In the genomic region with DNA sequence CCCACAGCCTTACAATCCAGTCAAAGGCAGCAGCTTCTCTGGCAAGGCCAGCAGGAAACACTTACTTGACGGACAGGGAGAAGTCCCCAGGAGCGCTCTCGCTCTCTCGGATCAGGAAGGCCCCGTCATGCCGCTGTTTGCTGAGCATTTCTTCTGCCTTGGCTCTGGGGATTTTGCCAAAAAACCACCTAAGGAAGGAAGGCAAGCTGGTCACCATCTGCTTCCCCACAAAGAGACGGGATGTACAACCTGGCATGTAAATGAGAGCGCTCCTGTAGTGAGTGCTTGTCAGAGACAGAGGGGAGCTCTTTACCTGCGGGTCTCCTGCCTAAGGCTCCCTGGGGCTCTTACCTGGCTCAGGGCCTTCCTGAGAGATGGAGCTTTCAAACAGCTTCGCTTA, we compare ENCODE assay signal across 9 mouse cellular contexts. TPM values are rescaled to one million over a fixed set of nuclear protein-coding genes. Genes with fewer than 3 reads are reported as not detected.
DNase-seq lines count a peak whose midpoint lies in the region; ATAC-seq and TF ChIP-seq lines count a peak whose summit lies in the region.
"Had no signal": no experiment of that assay in that cellular context is flagged by ENCODE, and none has a peak within 500 bp of the region (broad histone marks: within the 10 kb centered on the region; RNA-seq: fewer than 3 reads in every experiment).

No protein-coding gene starts in this region.

- no peak for TF ChIP-seq CTCF in brain, embryonic 14.5 days (IDR thresholded peaks at IDR 0.05; ENCODE audit: borderline replicate concordance, extremely low read depth, insufficient read depth, insufficient read length)

- H3K27me3 ChIP-seq in hindbrain, embryonic 13.5 days, result no peaks in the 10 kb centered on the region
- no peaks in the 10 kb centered on the region for H3K27me3 ChIP-seq in hindbrain, embryonic 10.5 days (ENCODE audit: insufficient read depth, poor library complexity, severe bottlenecking)
- H3K27me3 ChIP-seq: neural tube, embryonic 12.5 days had no signal

- H3K4me2 ChIP-seq in hindbrain, embryonic 13.5 days, result no peak overlapping the region
- H3K4me2 ChIP-seq: neural tube, embryonic 12.5 days had no signal

- peak overlapping the region; percentile 72 for H3K27ac ChIP-seq in hindbrain, embryonic 13.5 days
- H3K27ac ChIP-seq in hindbrain, embryonic 10.5 days, result no peak overlapping the region
- H3K27ac ChIP-seq: neural tube, embryonic 12.5 days had no signal

- ATAC-seq in hindbrain, embryonic 13.5 days (ENCODE audit: low FRiP score), result no peak

- no peak for TF ChIP-seq POLR2A in brain, embryonic 14.5 days (IDR thresholded peaks at IDR 0.05; ENCODE audit: borderline replicate concordance, extremely low read depth, insufficient read depth, insufficient read length, poor library complexity, severe bottlenecking)

- DNase-seq in hindbrain, embryonic 10.5 days (ENCODE audit: low spot score), result no peak
- peak; percentile 82 for DNase-seq in brain, embryonic 14.5 days (ENCODE audit: low read depth)
- peak; percentile 88 to 92 for DNase-seq in cerebellum, postnatal 10 days
- peak; percentile 44 to 49 for DNase-seq in layer of hippocampus, postnatal 36 days
- no peak for DNase-seq in adrenal gland, adult 18-20 months (ENCODE audit: low spot score in 2 of 2)
- no peak for DNase-seq in thymus, postnatal 14 days
- DNase-seq in embryo, embryonic 11 days, result no peak

- WGBS in hindbrain, embryonic 13.5 days, result 63% methylated on average over 10 of the region's 10 CpGs
- 65% methylated on average over 10 of the region's 10 CpGs for WGBS in hindbrain, embryonic 10.5 days

- 0 out of 2 replicates have a peak overlapping the region, but pooled peaks have one; percentile 24 for H3K9ac ChIP-seq in hindbrain, embryonic 13.5 days
- H3K9ac ChIP-seq: neural tube, embryonic 12.5 days had no signal

- no peak overlapping the region for H3K4me3 ChIP-seq in hindbrain, embryonic 13.5 days
- no peak overlapping the region for H3K4me3 ChIP-seq in hindbrain, embryonic 10.5 days
- H3K4me3 ChIP-seq: neural tube, embryonic 12.5 days had no signal

- peaks cover 11% of the 10 kb centered on the region for H3K4me1 ChIP-seq in hindbrain, embryonic 13.5 days (replicated peaks)
- peaks cover 5% of the 10 kb centered on the region; the same call in 1 of the 2 replicates for H3K4me1 ChIP-seq in hindbrain, embryonic 10.5 days (replicated peaks)
- H3K4me1 ChIP-seq: neural tube, embryonic 12.5 days had no signal

- no peaks in the 10 kb centered on the region for H3K9me3 ChIP-seq in hindbrain, embryonic 13.5 days
- no peaks in the 10 kb centered on the region for H3K9me3 ChIP-seq in hindbrain, embryonic 10.5 days
- H3K9me3 ChIP-seq: neural tube, embryonic 12.5 days had no signal

- H3K36me3 ChIP-seq in hindbrain, embryonic 13.5 days, result peaks cover 71% of the 10 kb centered on the region
- peaks cover 90% of the 10 kb centered on the region for H3K36me3 ChIP-seq in hindbrain, embryonic 10.5 days

RNA-seq across cellular contexts. Expression of gene Slc25a19, which starts 21.6 kb away (rescaled TPM):
- 35.6 and 41.1 TPM in 2 replicates for polyA plus RNA-seq in hindbrain, embryonic 13.5 days (2015; fragmentation: Nextera tagmentation; extraction: Ambion mirVana)
- polyA plus RNA-seq in hindbrain, embryonic 10.5 days (2016; fragmentation: Nextera tagmentation; extraction: Ambion mirVana), result 23.7 and 24.7 TPM in 2 replicates
- polyA plus RNA-seq in brain, embryonic 14.5 days (2012; rRNA removed), result 55.1 and 71.1 TPM in 2 replicates
- 10 to 100 TPM; 64.0 to 66.0 TPM for total RNA-seq in layer of hippocampus, postnatal 36 days (2021)
- total RNA-seq in adrenal gland, adult 18-20 months (2021), result 100 to 1,000 TPM; 108 to 204 TPM

RNA-seq across cellular contexts. Expression of gene Mif4gd, which starts 36.9 kb away (rescaled TPM):
- polyA plus RNA-seq in hindbrain, embryonic 13.5 days (2015; fragmentation: Nextera tagmentation; extraction: Ambion mirVana), result 11.3 and 11.5 TPM in 2 replicates
- polyA plus RNA-seq in hindbrain, embryonic 10.5 days (2016; fragmentation: Nextera tagmentation; extraction: Ambion mirVana), result 16.3 and 20.6 TPM in 2 replicates
- polyA plus RNA-seq in brain, embryonic 14.5 days (2012; rRNA removed), result 18.0 and 19.2 TPM in 2 replicates
- total RNA-seq in layer of hippocampus, postnatal 36 days (2021), result 10 to 100 TPM; 21.0 to 21.2 TPM
- total RNA-seq in adrenal gland, adult 18-20 months (2021), result 100 to 1,000 TPM in 1 of 2 experiments, 10 to 100 TPM in 1; 85.4 to 145 TPM

RNA-seq across cellular contexts. Expression of gene Gga3, which starts 45.9 kb away (rescaled TPM):
- polyA plus RNA-seq in hindbrain, embryonic 13.5 days (2015; fragmentation: Nextera tagmentation; extraction: Ambion mirVana), result 33.6 and 35.6 TPM in 2 replicates
- polyA plus RNA-seq in hindbrain, embryonic 10.5 days (2016; fragmentation: Nextera tagmentation; extraction: Ambion mirVana), result 35.1 and 37.6 TPM in 2 replicates
- 43.3 and 57.1 TPM in 2 replicates for polyA plus RNA-seq in brain, embryonic 14.5 days (2012; rRNA removed)
- total RNA-seq in layer of hippocampus, postnatal 36 days (2021), result 10 to 100 TPM; 68.7 to 80.7 TPM
- 10 to 100 TPM; 25.6 to 27.0 TPM for total RNA-seq in adrenal gland, adult 18-20 months (2021)

RNA-seq across cellular contexts. Expression of gene Mrps7, which starts 46.0 kb away (rescaled TPM):
- 76.0 and 81.3 TPM in 2 replicates for polyA plus RNA-seq in hindbrain, embryonic 13.5 days (2015; fragmentation: Nextera tagmentation; extraction: Ambion mirVana)
- 104 and 112 TPM in 2 replicates for polyA plus RNA-seq in hindbrain, embryonic 10.5 days (2016; fragmentation: Nextera tagmentation; extraction: Ambion mirVana)
- 35.5 and 36.7 TPM in 2 replicates for polyA plus RNA-seq in brain, embryonic 14.5 days (2012; rRNA removed)
- total RNA-seq in layer of hippocampus, postnatal 36 days (2021), result 10 to 100 TPM; 48.8 to 61.3 TPM
- 100 to 1,000 TPM; 105 to 107 TPM for total RNA-seq in adrenal gland, adult 18-20 months (2021)

RNA-seq across cellular contexts. Expression of gene Grb2, which starts 58.7 kb away (rescaled TPM):
- 184 and 196 TPM in 2 replicates for polyA plus RNA-seq in hindbrain, embryonic 13.5 days (2015; fragmentation: Nextera tagmentation; extraction: Ambion mirVana)
- 92.7 and 119 TPM in 2 replicates for polyA plus RNA-seq in hindbrain, embryonic 10.5 days (2016; fragmentation: Nextera tagmentation; extraction: Ambion mirVana)
- 124 and 127 TPM in 2 replicates for polyA plus RNA-seq in brain, embryonic 14.5 days (2012; rRNA removed)
- total RNA-seq in layer of hippocampus, postnatal 36 days (2021), result 100 to 1,000 TPM; 181 to 192 TPM
- total RNA-seq in adrenal gland, adult 18-20 months (2021), result 100 to 1,000 TPM in 1 of 2 experiments, 10 to 100 TPM in 1; 97.2 to 132 TPM

Comparison
In these comparisons a context has a peak if more than half of its experiments do, and no peak if none do; other contexts are left out.
1. DNase-seq: peak in brain, embryonic 14.5 days (single experiment), cerebellum, postnatal 10 days (2 of 2) and layer of hippocampus, postnatal 36 days (2 of 2); none in hindbrain, embryonic 10.5 days (single experiment), adrenal gland, adult 18-20 months (0 of 2), thymus, postnatal 14 days (single experiment) and embryo, embryonic 11 days (single experiment).